Mouse (Mus musculus): ENCODE data around the gene Caskin2. TPM values are rescaled to one million over a fixed set of nuclear protein-coding genes. Genes with fewer than 3 reads are reported as not detected.
A peak's percentile ranks its signal among the peaks of the same experiment; 100 is the strongest.

Caskin2 gene
- total and polyA plus RNA-seq, 3 experiments: 6.5 to 10.9 TPM; not detected in 1

GRCm38 (mm10) chr11:115813507-115814296, at the start of gene Caskin2 (continued):
- peak; percentile 92 to 100 (median 99) for TF ChIP-seq CTCF (IDR thresholded peaks at IDR 0.05 in 2 of 3, conservative IDR thresholded peaks at IDR 0.05 in 1 of 3; ENCODE audit: control insufficient read depth in 1 of 3, insufficient read depth in 1 of 3, low read depth in 2 of 3, low read length in 3 of 3, poor library complexity in 1 of 3, severe bottlenecking in 1 of 3)
- no peak for TF ChIP-seq BHLHE40 (IDR thresholded peaks at IDR 0.05; ENCODE audit: borderline replicate concordance, low read depth, low read length)
- peak; percentile 95 for TF ChIP-seq SMC3 (IDR thresholded peaks at IDR 0.05; ENCODE audit: low read depth, low read length)
- no peak for TF ChIP-seq USF2 (IDR thresholded peaks at IDR 0.05; ENCODE audit: borderline replicate concordance in 1 of 2, insufficient read depth in 1 of 2, low read depth in 1 of 2, low read length in 2 of 2)

- H3K9me3 ChIP-seq (replicated peaks; ENCODE audit: insufficient read depth, low read length): no peaks in the 10 kb centered on the region
- H3K27me3 ChIP-seq (ENCODE audit: control insufficient read depth in 1 of 2, insufficient read depth in 2 of 2, low read length in 2 of 2): no peaks in the 10 kb centered on the region
- peak in 1 of 3 experiments; percentile 10; a peak in 1 of 6 replicates for TF ChIP-seq CTCF (IDR thresholded peaks at IDR 0.05 in 2 of 3, conservative IDR thresholded peaks at IDR 0.05 in 1 of 3; ENCODE audit: control insufficient read depth in 1 of 3, insufficient read depth in 1 of 3, low read depth in 2 of 3, low read length in 3 of 3, poor library complexity in 1 of 3, severe bottlenecking in 1 of 3)
- no peak for TF ChIP-seq NRF1 (IDR thresholded peaks at IDR 0.05; ENCODE audit: insufficient read depth, low read depth, low read length, poor library complexity, severe bottlenecking)
- no peaks in the 10 kb centered on the region for H3K36me3 ChIP-seq (ENCODE audit: control insufficient read depth in 1 of 2, insufficient read depth in 2 of 2, low read length in 2 of 2)
- H3K9ac ChIP-seq (ENCODE audit: control insufficient read depth, low read depth, low read length, poor library complexity, severe bottlenecking): no peak overlapping the region
- H3K4me3 ChIP-seq (ENCODE audit: control insufficient read depth in 1 of 2, insufficient read depth in 1 of 2, low read depth in 2 of 2, low read length in 2 of 2): no peak overlapping the region
- no peaks in the 10 kb centered on the region for H3K4me1 ChIP-seq (ENCODE audit: control insufficient read depth in 1 of 2, insufficient read depth in 2 of 2, low read length in 2 of 2)
- H3K79me2 ChIP-seq (ENCODE audit: control insufficient read depth, insufficient read depth, low read length, poor library complexity): no peaks in the 10 kb centered on the region
- no peak overlapping the region for H3K27ac ChIP-seq (ENCODE audit: control insufficient read depth, low read depth, low read length)
- DNase-seq (ENCODE audit: low read depth, low spot score): no peak
Observed at GRCm38 (mm10) chr11:115859143-115859945, 45.9 kb upstream of the Caskin2 start.

GRCm38 (mm10) chr11:115858354-115858753, 44.9 kb upstream of the Caskin2 start, which contains the start of gene Myo15b:
Myo15b (plus strand) TSS chr11:115858406.
- no peaks in the 10 kb centered on the region for H3K27me3 ChIP-seq (ENCODE audit: control insufficient read depth in 1 of 2, insufficient read depth in 2 of 2, low read length in 2 of 2)
- no peaks in the 10 kb centered on the region for H3K4me1 ChIP-seq (ENCODE audit: control insufficient read depth in 1 of 2, insufficient read depth in 2 of 2, low read length in 2 of 2)
- no peaks in the 10 kb centered on the region for H3K36me3 ChIP-seq (ENCODE audit: control insufficient read depth in 1 of 2, insufficient read depth in 2 of 2, low read length in 2 of 2)
- H3K9ac ChIP-seq (ENCODE audit: control insufficient read depth, low read depth, low read length, poor library complexity, severe bottlenecking): no peak within 1 kb of the TSS
- no peak for TF ChIP-seq ETS1 (IDR thresholded peaks at IDR 0.05; ENCODE audit: low read depth, low read length)
- TF ChIP-seq TCF12 (IDR thresholded peaks at IDR 0.05; ENCODE audit: low read depth, low read length): no peak
- TF ChIP-seq TAL1 (IDR thresholded peaks at IDR 0.05; ENCODE audit: low read length): no peak
- no peak for TF ChIP-seq MEF2A (IDR thresholded peaks at IDR 0.05; ENCODE audit: extremely low read depth, insufficient replicate concordance, low read depth, low read length, poor library complexity, severe bottlenecking)
- TF ChIP-seq USF2 (IDR thresholded peaks at IDR 0.05; ENCODE audit: borderline replicate concordance in 1 of 2, insufficient read depth in 1 of 2, low read depth in 1 of 2, low read length in 2 of 2): no peak
- TF ChIP-seq GATA1 (IDR thresholded peaks at IDR 0.05; ENCODE audit: low read depth, low read length): no peak
- no peak for TF ChIP-seq MYC (IDR thresholded peaks at IDR 0.05; ENCODE audit: low read depth, low read length)
- TF ChIP-seq ELF1 (IDR thresholded peaks at IDR 0.05; ENCODE audit: low read depth, low read length): no peak
- TF ChIP-seq MYB (IDR thresholded peaks at IDR 0.05; ENCODE audit: low read depth, low read length): no peak
- TF ChIP-seq TBP (IDR thresholded peaks at IDR 0.05; ENCODE audit: low read depth, low read length): no peak
- TF ChIP-seq NELFE (IDR thresholded peaks at IDR 0.05; ENCODE audit: low read depth, low read length): no peak
- no peak for TF ChIP-seq HCFC1 (IDR thresholded peaks at IDR 0.05; ENCODE audit: low read depth, low read length)
- TF ChIP-seq RAD21 (IDR thresholded peaks at IDR 0.05; ENCODE audit: low read depth, low read length): no peak
- no peak for DNase-seq (ENCODE audit: low read depth, low spot score)
- H3K4me3 ChIP-seq (ENCODE audit: control insufficient read depth in 1 of 2, insufficient read depth in 1 of 2, low read depth in 2 of 2, low read length in 2 of 2): no peak within 1 kb of the TSS
- no peaks in the 10 kb centered on the region for H3K79me2 ChIP-seq (ENCODE audit: control insufficient read depth, insufficient read depth, low read length, poor library complexity)
- H3K9me3 ChIP-seq (replicated peaks; ENCODE audit: insufficient read depth, low read length): no peaks in the 10 kb centered on the region
- H3K27ac ChIP-seq (ENCODE audit: control insufficient read depth, low read depth, low read length): no peak within 1 kb of the TSS

All from MEL (cell line).